Mouse (Mus musculus): ENCODE measurements around the gene Reep3. TPM values are rescaled to one million over a fixed set of nuclear protein-coding genes. Genes with fewer than 3 reads are reported as not detected.
"Not testable (repeated sequence)": the region's sequence is repeated elsewhere in the genome, so short reads cannot be mapped to it uniquely, and the experiment has no call there.

Gene Reep3
- polyA plus RNA-seq, 1 experiment from 2014 or later = 37.7 TPM

- WGBS = 87% methylated on average over 11 of the region's 11 CpGs
- no peak overlapping the region for H3K4me2 ChIP-seq (ENCODE audit: low read depth, low read length)
- no peak for ATAC-seq (ENCODE audit: low read depth)
- no peaks in the 10 kb centered on the region for H3K36me3 ChIP-seq (ENCODE audit: control insufficient read depth, insufficient read depth, low read length)
- H3K9ac ChIP-seq (replicated peaks; ENCODE audit: low read depth, low read length) = no peak overlapping the region
- H3K27ac ChIP-seq (ENCODE audit: low read depth, low read length) = no peak overlapping the region
- H3K27me3 ChIP-seq (ENCODE audit: control insufficient read depth, insufficient read depth, low read length) = no peaks in the 10 kb centered on the region
- no peak overlapping the region for H3K4me3 ChIP-seq (ENCODE audit: low read depth, low read length)
- H3K4me1 ChIP-seq (ENCODE audit: control insufficient read depth, insufficient read depth, low read length) = peaks cover 33% of the 10 kb centered on the region
- no peaks in the 10 kb centered on the region for H3K9me3 ChIP-seq (ENCODE audit: control insufficient read depth, low read length)
Measured at GRCm38 (mm10) chr10:67113833-67114232, 17.1 kb upstream of the Reep3 start.

GRCm38 (mm10) chr10:67112967-67113366 is 16.2 kb upstream of the Reep3 start:
- not testable (repeated sequence) for H3K4me2 ChIP-seq (ENCODE audit: low read depth, low read length); ATAC-seq (ENCODE audit: low read depth); H3K9ac ChIP-seq (replicated peaks; ENCODE audit: low read depth, low read length); H3K27ac ChIP-seq (ENCODE audit: low read depth, low read length); H3K36me3 ChIP-seq (ENCODE audit: control insufficient read depth, insufficient read depth, low read length); H3K4me3 ChIP-seq (ENCODE audit: low read depth, low read length); H3K9me3 ChIP-seq (ENCODE audit: control insufficient read depth, low read length); H3K27me3 ChIP-seq (ENCODE audit: control insufficient read depth, insufficient read depth, low read length)
- H3K4me1 ChIP-seq (ENCODE audit: control insufficient read depth, insufficient read depth, low read length) = peaks cover 41% of the 10 kb centered on the region
- 90% methylated on average over 5 of the region's 5 CpGs for WGBS

- Histone ChIP-seq H3K9ac (replicated peaks; ENCODE audit: low read depth, low read length) (no peak overlapping the region), H3K9me3 (ENCODE audit: control insufficient read depth, low read length) (no peaks in the 10 kb centered on the region), H3K36me3 (ENCODE audit: control insufficient read depth, insufficient read depth, low read length) (no peaks in the 10 kb centered on the region), H3K4me1 (ENCODE audit: control insufficient read depth, insufficient read depth, low read length) (peaks cover 50% of the 10 kb centered on the region), H3K27ac (ENCODE audit: low read depth, low read length) (no peak overlapping the region), H3K27me3 (ENCODE audit: control insufficient read depth, insufficient read depth, low read length) (no peaks in the 10 kb centered on the region), H3K4me3 (ENCODE audit: low read depth, low read length) (no peak overlapping the region), H3K4me2 (ENCODE audit: low read depth, low read length) (no peak overlapping the region)
- ATAC-seq (ENCODE audit: low read depth) = no peak
- WGBS = 82% methylated on average over 5 of the region's 5 CpGs
Measured at GRCm38 (mm10) chr10:67111799-67112177, 15.0 kb upstream of the Reep3 start.

- Histone ChIP-seq H3K27me3 (ENCODE audit: control insufficient read depth, insufficient read depth, low read length) (no peaks in the 10 kb centered on the region), H3K4me3 (ENCODE audit: low read depth, low read length) (no peak overlapping the region), H3K9me3 (ENCODE audit: control insufficient read depth, low read length) (no peaks in the 10 kb centered on the region), H3K4me1 (ENCODE audit: control insufficient read depth, insufficient read depth, low read length) (peaks cover 50% of the 10 kb centered on the region), H3K36me3 (ENCODE audit: control insufficient read depth, insufficient read depth, low read length) (no peaks in the 10 kb centered on the region), H3K4me2 (ENCODE audit: low read depth, low read length) (no peak overlapping the region), H3K27ac (ENCODE audit: low read depth, low read length) (no peak overlapping the region), H3K9ac (replicated peaks; ENCODE audit: low read depth, low read length) (no peak overlapping the region)
- 62% methylated on average over 14 of the region's 14 CpGs for WGBS
- no peak for ATAC-seq (ENCODE audit: low read depth)
Measured at GRCm38 (mm10) chr10:67111044-67111798, 14.5 kb upstream of the Reep3 start.

GRCm38 (mm10) chr10:67109635-67110034 is 12.9 kb upstream of the Reep3 start:
- H3K4me2 ChIP-seq (ENCODE audit: low read depth, low read length) = no peak overlapping the region
- H3K36me3 ChIP-seq (ENCODE audit: control insufficient read depth, insufficient read depth, low read length) = no peaks in the 10 kb centered on the region
- no peak overlapping the region for H3K4me3 ChIP-seq (ENCODE audit: low read depth, low read length)
- no peaks in the 10 kb centered on the region for H3K9me3 ChIP-seq (ENCODE audit: control insufficient read depth, low read length)
- ATAC-seq (ENCODE audit: low read depth) = no peak
- no peak overlapping the region for H3K27ac ChIP-seq (ENCODE audit: low read depth, low read length)
- WGBS = 95% methylated on average over 5 of the region's 5 CpGs
- peaks cover 50% of the 10 kb centered on the region for H3K4me1 ChIP-seq (ENCODE audit: control insufficient read depth, insufficient read depth, low read length)
- H3K27me3 ChIP-seq (ENCODE audit: control insufficient read depth, insufficient read depth, low read length) = no peaks in the 10 kb centered on the region
- H3K9ac ChIP-seq (replicated peaks; ENCODE audit: low read depth, low read length) = no peak overlapping the region

GRCm38 (mm10) chr10:67108096-67108495 is 11.4 kb upstream of the Reep3 start:
- no peak overlapping the region for H3K27ac ChIP-seq (ENCODE audit: low read depth, low read length)
- no peak; the same call in 1 of the 2 replicates for ATAC-seq (ENCODE audit: low read depth)
- H3K4me1 ChIP-seq (ENCODE audit: control insufficient read depth, insufficient read depth, low read length) = peaks cover 66% of the 10 kb centered on the region
- no peaks in the 10 kb centered on the region for H3K27me3 ChIP-seq (ENCODE audit: control insufficient read depth, insufficient read depth, low read length)
- no peak overlapping the region for H3K4me3 ChIP-seq (ENCODE audit: low read depth, low read length)
- H3K9me3 ChIP-seq (ENCODE audit: control insufficient read depth, low read length) = no peaks in the 10 kb centered on the region
- H3K4me2 ChIP-seq (ENCODE audit: low read depth, low read length) = no peak overlapping the region
- WGBS = 35% methylated on average over 9 of the region's 9 CpGs
- no peak overlapping the region for H3K9ac ChIP-seq (replicated peaks; ENCODE audit: low read depth, low read length)
- no peaks in the 10 kb centered on the region for H3K36me3 ChIP-seq (ENCODE audit: control insufficient read depth, insufficient read depth, low read length)

- peaks cover 69% of the 10 kb centered on the region for H3K4me1 ChIP-seq (ENCODE audit: control insufficient read depth, insufficient read depth, low read length)
- H3K9me3 ChIP-seq (ENCODE audit: control insufficient read depth, low read length) = no peaks in the 10 kb centered on the region
- no peak for ATAC-seq (ENCODE audit: low read depth)
- WGBS = 64% methylated on average over 9 of the region's 9 CpGs
- no peak overlapping the region for H3K9ac ChIP-seq (replicated peaks; ENCODE audit: low read depth, low read length)
- H3K4me2 ChIP-seq (ENCODE audit: low read depth, low read length) = no peak overlapping the region
- H3K36me3 ChIP-seq (ENCODE audit: control insufficient read depth, insufficient read depth, low read length) = no peaks in the 10 kb centered on the region
- no peaks in the 10 kb centered on the region for H3K27me3 ChIP-seq (ENCODE audit: control insufficient read depth, insufficient read depth, low read length)
- peak overlapping the region; percentile 28; the same call in 1 of the 2 replicates for H3K27ac ChIP-seq (ENCODE audit: low read depth, low read length)
- H3K4me3 ChIP-seq (ENCODE audit: low read depth, low read length) = no peak overlapping the region
Measured at GRCm38 (mm10) chr10:67107017-67107761, 10.4 kb upstream of the Reep3 start.

GRCm38 (mm10) chr10:67106400-67106799 is 9.7 kb upstream of the Reep3 start:
- Histone ChIP-seq H3K4me1 (ENCODE audit: control insufficient read depth, insufficient read depth, low read length) (peaks cover 63% of the 10 kb centered on the region), H3K9me3 (ENCODE audit: control insufficient read depth, low read length) (no peaks in the 10 kb centered on the region)

More at GRCm38 (mm10) chr10:67106400-67106799, 9.7 kb upstream of the Reep3 start:
- WGBS = 49% methylated on average over 6 of the region's 6 CpGs
- Histone ChIP-seq H3K4me3 (ENCODE audit: low read depth, low read length) (no peak overlapping the region), H3K27me3 (ENCODE audit: control insufficient read depth, insufficient read depth, low read length) (no peaks in the 10 kb centered on the region), H3K9ac (replicated peaks; ENCODE audit: low read depth, low read length) (no peak overlapping the region), H3K36me3 (ENCODE audit: control insufficient read depth, insufficient read depth, low read length) (no peaks in the 10 kb centered on the region), H3K27ac (ENCODE audit: low read depth, low read length) (no peak overlapping the region), H3K4me2 (ENCODE audit: low read depth, low read length) (no peak overlapping the region)
- ATAC-seq (ENCODE audit: low read depth) = no peak
